Mouse (Mus musculus) liver, embryonic 11.5 days (tissue): ENCODE data around the gene Tekt4. TPM values are rescaled to one million over a fixed set of nuclear protein-coding genes. Genes with fewer than 3 reads are reported as not detected.

Experiments
- ATAC-seq: fragments of 200-750 bp; cut with Nextera tagmentation; replicated peaks from 2 replicates; pipeline ENCODE4 v1.8.0; 2017; ENCODE audit warnings: moderate number of reproducible peaks, mild to moderate bottlenecking, moderate TSS enrichment, moderate library complexity; ENCODE audit not compliant: low FRiP score
- DNase-seq: peaks from one replicate; pipeline ENCODE4 v3.0.0-alpha.2; 2017; ENCODE audit warnings: low spot score
- H3K27ac ChIP-seq: fragments of 300-500 bp; sonication (generic); 2 replicates; pipeline ENCODE4 v1.5.1; 2014; ENCODE audit warnings: mild to moderate bottlenecking, low read depth, low read length, control low read depth
- H3K27me3 ChIP-seq: fragments of 300-500 bp; sonication (generic); replicated peaks from 2 replicates; pipeline ENCODE4 v1.6.1; 2014; ENCODE audit warnings: low read length, mixed read lengths; ENCODE audit not compliant: control insufficient read depth, insufficient read depth
- H3K36me3 ChIP-seq: fragments of 300-500 bp; sonication (generic); 2 replicates; pipeline ENCODE4 v1.6.1; 2014; ENCODE audit warnings: mild to moderate bottlenecking, low read length, moderate library complexity, mixed read lengths; ENCODE audit not compliant: control insufficient read depth, insufficient read depth
- H3K4me1 ChIP-seq: fragments of 300-500 bp; sonication (generic); replicated peaks from 2 replicates; pipeline ENCODE4 v1.6.1; 2014; ENCODE audit warnings: low read length, mixed read lengths; ENCODE audit not compliant: control insufficient read depth, insufficient read depth
- H3K4me2 ChIP-seq: fragments of 300-500 bp; sonication (generic); 2 replicates; pipeline ENCODE4 v1.6.1; 2014; ENCODE audit warnings: mild to moderate bottlenecking, control low read depth, moderate library complexity
- H3K4me3 ChIP-seq: fragments of 300-500 bp; sonication (generic); 2 replicates; pipeline ENCODE4 v1.5.1; 2014; ENCODE audit warnings: low read depth, low read length, control low read depth
- H3K9ac ChIP-seq: fragments of 300-500 bp; sonication (generic); 2 replicates; pipeline ENCODE4 v1.6.1; 2014; ENCODE audit warnings: low read depth, low read length, control low read depth
- H3K9me3 ChIP-seq: fragments of 300-500 bp; sonication (generic); 2 replicates; pipeline ENCODE4 v1.6.1; 2016; ENCODE audit warnings: low read length, inconsistent platforms, mixed read lengths; ENCODE audit not compliant: control insufficient read depth
- WGBS: fragments of 180-500 bp; shearing (Covaris S2); extraction: QIAGEN DNeasy Blood & Tissue Kit; methylation state at CpG from one replicate; pipeline ENCODE4 v1.1.7; 2014; 5-methylcytosine and 5-hydroxymethylcytosine counted together
- polyA plus RNA-seq: library from polyadenylated mRNA; unstranded; fragments of >200 nt; fragmentation: Nextera tagmentation; extraction: Ambion mirVana; gene quantifications from 2 replicates; pipeline ENCODE4 v1.2.1, GENCODE M21; 2014

Tekt4 gene
- polyA plus RNA-seq, 1 experiment from 2014 or later, result not detected

- Histone ChIP-seq H3K9me3 (no peaks in the 10 kb centered on the region), H3K4me1 (peaks cover 5% of the 10 kb centered on the region), H3K9ac (no peak overlapping the region), H3K4me3 (no peak overlapping the region), H3K27ac (no peak overlapping the region), H3K27me3 (no peaks in the 10 kb centered on the region), H3K36me3 (no peaks in the 10 kb centered on the region), H3K4me2 (no peak overlapping the region)
- DNase-seq, result no peak
- no peak for ATAC-seq
- WGBS, result 55% methylated on average over 3 of the region's 3 CpGs
Observed at GRCm38 (mm10) chr17:25442889-25443288, 11.5 kb upstream of the Tekt4 start.

GRCm38 (mm10) chr17:25445074-25445473 is 9.3 kb upstream of the Tekt4 start:
- Histone ChIP-seq H3K9ac (no peak overlapping the region), H3K4me1 (peaks cover 5% of the 10 kb centered on the region), H3K36me3 (no peaks in the 10 kb centered on the region), H3K27me3 (no peaks in the 10 kb centered on the region), H3K27ac (no peak overlapping the region), H3K4me3 (no peak overlapping the region), H3K9me3 (no peaks in the 10 kb centered on the region), H3K4me2 (no peak overlapping the region)
- 66% methylated on average over 4 of the region's 4 CpGs for WGBS
- DNase-seq, result no peak
- ATAC-seq, result no peak

- WGBS, result 71% methylated on average over 3 of the region's 3 CpGs
- Histone ChIP-seq H3K27ac (no peak overlapping the region), H3K9me3 (no peaks in the 10 kb centered on the region), H3K4me1 (peaks cover 6% of the 10 kb centered on the region), H3K36me3 (no peaks in the 10 kb centered on the region), H3K9ac (no peak overlapping the region), H3K4me3 (no peak overlapping the region), H3K27me3 (no peaks in the 10 kb centered on the region), H3K4me2 (no peak overlapping the region)
- DNase-seq (no peak), ATAC-seq (no peak)
Observed at GRCm38 (mm10) chr17:25445841-25446240, 8.6 kb upstream of the Tekt4 start.

- no peak overlapping the region for H3K9ac ChIP-seq
- no peak overlapping the region for H3K4me3 ChIP-seq
- DNase-seq, result no peak
- ATAC-seq, result no peak
- no peaks in the 10 kb centered on the region for H3K27me3 ChIP-seq
- H3K36me3 ChIP-seq, result no peaks in the 10 kb centered on the region
- no peak overlapping the region for H3K27ac ChIP-seq
- no peaks in the 10 kb centered on the region for H3K9me3 ChIP-seq
- WGBS, result 69% methylated on average over 12 of the region's 12 CpGs
- H3K4me2 ChIP-seq, result no peak overlapping the region
- H3K4me1 ChIP-seq, result peaks cover 3% of the 10 kb centered on the region; the same call in 1 of the 2 replicates
Observed at GRCm38 (mm10) chr17:25447865-25448264, 6.5 kb upstream of the Tekt4 start.

GRCm38 (mm10) chr17:25450329-25450728 is 4.1 kb upstream of the Tekt4 start:
- ATAC-seq, result no peak
- no peaks in the 10 kb centered on the region for H3K9me3 ChIP-seq
- no peaks in the 10 kb centered on the region for H3K27me3 ChIP-seq
- WGBS, result 51% methylated on average over 4 of the region's 4 CpGs
- H3K27ac ChIP-seq, result no peak overlapping the region
- H3K36me3 ChIP-seq, result no peaks in the 10 kb centered on the region
- H3K4me2 ChIP-seq, result no peak overlapping the region
- H3K4me1 ChIP-seq, result peaks cover 3% of the 10 kb centered on the region; the same call in 1 of the 2 replicates
- no peak for DNase-seq
- H3K9ac ChIP-seq, result no peak overlapping the region
- H3K4me3 ChIP-seq, result no peak overlapping the region

- DNase-seq (no peak), ATAC-seq (no peak)
- H3K4me2 ChIP-seq, result no peak overlapping the region
- no peak overlapping the region for H3K9ac ChIP-seq
- no peaks in the 10 kb centered on the region for H3K27me3 ChIP-seq
- no peak overlapping the region for H3K4me3 ChIP-seq
- H3K27ac ChIP-seq, result no peak overlapping the region
- H3K36me3 ChIP-seq, result no peaks in the 10 kb centered on the region
- WGBS, result 69% methylated on average over 5 of the region's 5 CpGs
- H3K4me1 ChIP-seq, result peaks cover 3% of the 10 kb centered on the region; the same call in 1 of the 2 replicates
- H3K9me3 ChIP-seq, result no peaks in the 10 kb centered on the region
Observed at GRCm38 (mm10) chr17:25452246-25452965, 2.0 kb upstream of the Tekt4 start.

- Histone ChIP-seq H3K36me3 (no peaks in the 10 kb centered on the region), H3K27ac (no peak overlapping the region), H3K4me3 (no peak overlapping the region), H3K27me3 (no peaks in the 10 kb centered on the region), H3K9ac (no peak overlapping the region), H3K9me3 (no peaks in the 10 kb centered on the region), H3K4me2 (no peak overlapping the region), H3K4me1 (no peaks in the 10 kb centered on the region)
- no peak for ATAC-seq
- WGBS, result 57% methylated on average over 8 of the region's 8 CpGs
- DNase-seq, result no peak
Observed at GRCm38 (mm10) chr17:25456540-25456939, 2.1 kb downstream of the Tekt4 start.

- no peaks in the 10 kb centered on the region for H3K27me3 ChIP-seq
- H3K9me3 ChIP-seq, result no peaks in the 10 kb centered on the region
- no peaks in the 10 kb centered on the region for H3K36me3 ChIP-seq
- ATAC-seq (no peak), DNase-seq (no peak)
- H3K4me1 ChIP-seq, result 0 out of 2 replicates have a peak, but pooled peaks cover 4% of the 10 kb centered on the region
- WGBS, result 36% methylated on average over 9 of the region's 9 CpGs
- no peak overlapping the region for H3K27ac ChIP-seq
- H3K4me2 ChIP-seq, result no peak overlapping the region
- no peak overlapping the region for H3K9ac ChIP-seq
- H3K4me3 ChIP-seq, result no peak overlapping the region
Observed at GRCm38 (mm10) chr17:25462236-25462875, 7.9 kb downstream of the Tekt4 start.
